Mouse (Mus musculus) heart, embryonic 10.5 days (tissue): Measurements from ENCODE around the gene Hoxb2. TPM values are rescaled to one million over a fixed set of nuclear protein-coding genes. Genes with fewer than 3 reads are reported as not detected.

ENCODE experiments used
- DNase-seq: peaks from one replicate; pipeline ENCODE4 v3.0.0-alpha.2; 2017; ENCODE audit warnings: low spot score
- H3K27ac ChIP-seq: fragments of 300-500 bp; sonication (generic); 2 replicates; pipeline ENCODE4 v1.5.1; 2016; ENCODE audit warnings: mild to moderate bottlenecking
- H3K27me3 ChIP-seq: fragments of 300-500 bp; sonication (generic); 2 replicates; pipeline ENCODE4 v1.6.1; 2016; ENCODE audit warnings: mild to moderate bottlenecking; ENCODE audit not compliant: poor library complexity, insufficient read depth, severe bottlenecking
- H3K36me3 ChIP-seq: fragments of 300-500 bp; sonication (generic); 2 replicates; pipeline ENCODE4 v1.6.1; 2016; ENCODE audit warnings: mild to moderate bottlenecking, moderate library complexity
- H3K4me1 ChIP-seq: fragments of 300-500 bp; sonication (generic); 2 replicates; pipeline ENCODE4 v1.6.1; 2016; ENCODE audit warnings: mild to moderate bottlenecking
- H3K4me3 ChIP-seq: fragments of 300-500 bp; sonication (generic); 2 replicates; pipeline ENCODE4 v1.5.1; 2016; ENCODE audit warnings: mild to moderate bottlenecking, moderate library complexity
- H3K9me3 ChIP-seq: fragments of 300-500 bp; sonication (generic); 2 replicates; pipeline ENCODE4 v1.6.1; 2016; ENCODE audit warnings: mild to moderate bottlenecking, moderate library complexity
- WGBS: fragments of 180-500 bp; shearing (Covaris S2); methylation state at CpG from one replicate; pipeline ENCODE4 v1.1.7; 2016; 5-methylcytosine and 5-hydroxymethylcytosine counted together
- microRNA counts: library from miRNA; unstranded; fragments of <30 nt; microRNA quantifications from one replicate; lab custom pipeline; 2017
- microRNA-seq: library from miRNA; unstranded; fragments of <30 nt; microRNA quantifications from one replicate; pipeline ENCODE4, GENCODE M21; 2017
- polyA plus RNA-seq: library from polyadenylated mRNA; unstranded; fragments of >200 nt; fragmentation: Nextera tagmentation; extraction: Ambion mirVana; gene quantifications from 2 replicates; pipeline ENCODE4 v1.2.1, GENCODE M21; 2016

Gene Hoxb2
- polyA plus RNA-seq, 1 experiment from 2014 or later, result 27.6 TPM

DNA sequence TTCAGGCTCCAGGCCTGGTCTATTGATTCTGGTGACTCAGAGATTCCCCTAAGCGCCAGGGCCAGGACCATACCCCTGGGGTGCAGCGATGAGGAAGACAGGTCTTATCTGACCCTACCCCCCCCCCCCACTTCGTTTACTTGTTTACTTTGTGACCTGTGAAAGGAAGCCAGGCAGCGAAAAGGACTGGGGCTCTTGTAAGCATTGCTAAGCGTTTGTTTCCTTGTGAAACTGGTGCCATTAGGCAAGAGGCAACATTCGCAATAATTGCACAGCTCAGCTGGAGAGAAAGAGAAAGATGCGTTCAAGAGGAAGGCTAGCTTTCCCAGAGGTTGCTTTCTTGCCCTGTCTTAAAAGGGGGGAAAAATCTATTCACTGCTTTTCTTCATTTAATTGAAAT is 18.8 kb downstream of the Hoxb2 start:
- peaks cover 99% of the 10 kb centered on the region for H3K27me3 ChIP-seq
- no peak overlapping the region for H3K27ac ChIP-seq
- peaks cover 34% of the 10 kb centered on the region for H3K4me1 ChIP-seq
- H3K9me3 ChIP-seq, result no peaks in the 10 kb centered on the region
- no peaks in the 10 kb centered on the region for H3K36me3 ChIP-seq
- 17% methylated on average over 7 of the region's 7 CpGs for WGBS
- DNase-seq, result no peak
- no peak overlapping the region for H3K4me3 ChIP-seq

DNA sequence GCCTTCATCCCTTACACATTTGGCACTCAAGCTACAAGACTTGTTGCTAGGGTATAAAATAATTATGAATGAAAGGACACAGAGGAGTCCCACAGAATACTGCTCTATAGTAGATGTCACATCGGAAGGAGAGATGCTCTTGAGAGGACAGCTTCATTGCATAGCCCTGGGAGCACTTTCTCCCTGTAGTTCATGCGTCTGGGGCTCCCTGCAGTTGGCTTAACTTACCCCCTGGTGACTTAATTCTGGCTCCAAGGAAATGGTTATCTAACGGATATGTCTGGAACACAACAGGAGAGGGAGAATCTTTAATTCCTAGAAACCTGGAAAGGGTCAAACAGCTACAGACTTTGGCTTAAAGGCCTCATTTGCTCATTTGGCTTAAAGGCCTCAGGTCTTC is 21.4 kb downstream of the Hoxb2 start:
- Histone ChIP-seq H3K27me3 (peaks cover 99% of the 10 kb centered on the region), H3K27ac (no peak overlapping the region), H3K9me3 (no peaks in the 10 kb centered on the region), H3K4me3 (no peak overlapping the region), H3K4me1 (peaks cover 20% of the 10 kb centered on the region), H3K36me3 (no peaks in the 10 kb centered on the region)
- 25% methylated on average over 3 of the region's 3 CpGs for WGBS
- no peak for DNase-seq

DNA sequence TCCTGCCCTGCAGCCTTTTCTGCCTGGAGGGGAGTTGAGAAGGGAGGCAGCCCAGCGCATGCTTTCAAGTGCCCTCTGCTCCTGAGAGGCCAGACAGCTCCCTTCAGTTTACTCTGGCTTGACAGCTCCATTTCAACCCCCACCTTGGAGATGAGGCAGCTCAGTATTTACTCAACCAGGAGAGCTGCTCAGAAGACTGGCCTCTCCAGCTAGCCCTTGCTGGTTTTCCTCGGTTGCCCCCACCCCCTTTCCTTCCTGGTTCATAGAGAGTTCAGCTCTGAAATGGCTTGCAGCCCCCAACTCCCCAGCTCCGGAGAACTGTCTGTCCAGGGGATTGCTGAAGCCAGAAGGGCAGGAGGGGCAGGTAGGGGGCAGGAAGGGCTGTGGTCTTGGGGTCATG is 22.2 kb downstream of the Hoxb2 start:
- Histone ChIP-seq H3K4me1 (peaks cover 17% of the 10 kb centered on the region), H3K9me3 (no peaks in the 10 kb centered on the region), H3K27ac (no peak overlapping the region), H3K36me3 (no peaks in the 10 kb centered on the region), H3K27me3 (peaks cover 97% of the 10 kb centered on the region), H3K4me3 (0 out of 2 replicates have a peak overlapping the region, but pooled peaks have one; percentile 13)
- no peak for DNase-seq
- 2% methylated on average over 3 of the region's 3 CpGs for WGBS

DNA sequence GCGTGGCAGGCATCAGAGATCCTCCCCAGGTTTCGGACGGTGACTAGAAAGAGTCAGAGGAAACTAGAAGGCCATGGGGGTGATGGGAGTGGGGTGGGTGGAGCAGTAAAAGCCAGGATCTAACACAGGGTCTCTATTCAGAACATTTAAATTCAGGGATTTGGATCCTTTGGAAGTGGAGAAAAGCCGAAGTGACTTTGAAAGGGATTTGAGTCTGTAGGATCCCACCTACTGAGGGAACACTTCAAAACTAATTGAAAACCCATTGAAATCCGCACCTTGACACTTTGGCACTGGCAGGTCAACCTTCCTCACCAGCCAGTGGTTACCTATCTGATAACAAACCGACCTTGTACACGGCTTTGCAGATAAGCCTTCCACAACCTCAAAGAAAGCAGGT is 24.5 kb downstream of the Hoxb2 start:
- Histone ChIP-seq H3K27ac (no peak overlapping the region), H3K4me1 (peaks cover 12% of the 10 kb centered on the region), H3K4me3 (no peak overlapping the region), H3K27me3 (peaks cover 96% of the 10 kb centered on the region), H3K9me3 (no peaks in the 10 kb centered on the region), H3K36me3 (no peaks in the 10 kb centered on the region)
- 17% methylated on average over 7 of the region's 7 CpGs for WGBS
- no peak for DNase-seq

- Histone ChIP-seq H3K4me1 (peaks cover 18% of the 10 kb centered on the region), H3K9me3 (no peaks in the 10 kb centered on the region), H3K4me3 (no peak overlapping the region), H3K36me3 (no peaks in the 10 kb centered on the region), H3K27ac (no peak overlapping the region), H3K27me3 (peaks cover 60% of the 10 kb centered on the region)
- DNase-seq, result no peak
- WGBS, result 74% methylated on average over 5 of the region's 5 CpGs
Measured at GRCm38 (mm10) chr11:96383381-96383780, 33.1 kb downstream of the Hoxb2 start.

- Histone ChIP-seq H3K27me3 (peaks cover 53% of the 10 kb centered on the region), H3K36me3 (no peaks in the 10 kb centered on the region), H3K9me3 (no peaks in the 10 kb centered on the region), H3K4me1 (peaks cover 6% of the 10 kb centered on the region), H3K27ac (no peak overlapping the region), H3K4me3 (no peak overlapping the region)
- DNase-seq, result no peak
- WGBS, result 80% methylated on average over 2 of the region's 2 CpGs
Measured at GRCm38 (mm10) chr11:96387635-96388034, 37.3 kb downstream of the Hoxb2 start.

- Histone ChIP-seq H3K36me3 (no peaks in the 10 kb centered on the region), H3K4me1 (peaks cover 46% of the 10 kb centered on the region), H3K9me3 (no peaks in the 10 kb centered on the region), H3K27me3 (peaks cover 83% of the 10 kb centered on the region), H3K4me3 (peak overlapping the region; percentile 25; the same call in 1 of the 2 replicates), H3K27ac (0 out of 2 replicates have a peak overlapping the region, but pooled peaks have one; percentile 43)
- peak; percentile 93 for DNase-seq
- WGBS, result 5% methylated on average over 15 of the region's 15 CpGs
Measured at GRCm38 (mm10) chr11:96396772-96397626, 46.7 kb downstream of the Hoxb2 start.

DNA sequence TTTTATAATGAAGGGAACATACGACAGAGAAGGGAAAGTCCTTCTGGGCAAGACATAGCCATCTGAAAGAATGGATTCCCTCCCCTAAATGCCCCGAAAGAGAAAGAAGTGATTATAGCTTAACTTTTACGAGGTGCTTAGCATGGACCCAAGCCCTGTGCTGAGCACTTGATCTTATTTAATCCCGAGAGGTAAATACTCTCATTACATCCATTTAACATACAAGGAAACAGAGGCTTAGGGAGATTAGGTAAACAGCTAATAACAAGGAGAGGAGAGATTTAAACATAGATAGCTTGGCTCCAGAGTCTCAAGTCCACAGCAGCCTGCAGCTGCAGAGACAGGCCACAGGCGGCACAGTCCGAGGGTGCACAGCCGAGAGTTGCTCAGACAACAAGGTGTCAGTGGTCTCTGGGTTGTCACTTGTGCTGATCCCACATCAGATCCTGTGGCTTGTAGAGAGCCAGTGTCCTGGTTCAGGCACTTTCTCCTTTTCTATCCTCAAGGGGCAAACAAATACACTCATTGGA is 47.5 kb downstream of the Hoxb2 start:
- H3K4me3 ChIP-seq, result no peak overlapping the region
- WGBS, result 19% methylated on average over 7 of the region's 7 CpGs
- H3K4me1 ChIP-seq, result peaks cover 46% of the 10 kb centered on the region
- H3K36me3 ChIP-seq, result no peaks in the 10 kb centered on the region
- no peak for DNase-seq
- H3K27ac ChIP-seq, result 0 out of 2 replicates have a peak overlapping the region, but pooled peaks have one; percentile 29
- H3K27me3 ChIP-seq, result peaks cover 88% of the 10 kb centered on the region
- no peaks in the 10 kb centered on the region for H3K9me3 ChIP-seq

GRCm38 (mm10) chr11:96399923-96400322 is 49.6 kb downstream of the Hoxb2 start:
- WGBS, result 1% methylated on average over 8 of the region's 8 CpGs
- H3K9me3 ChIP-seq, result no peaks in the 10 kb centered on the region
- H3K36me3 ChIP-seq, result no peaks in the 10 kb centered on the region
- H3K27ac ChIP-seq, result no peak overlapping the region; the same call in 1 of the 2 replicates
- peak; percentile 92 for DNase-seq
- peaks cover 59% of the 10 kb centered on the region for H3K4me1 ChIP-seq
- peaks cover 89% of the 10 kb centered on the region for H3K27me3 ChIP-seq
- 0 out of 2 replicates have a peak overlapping the region, but pooled peaks have one; percentile 8 for H3K4me3 ChIP-seq

MicroRNA genes within 50 kb of the gene (microRNA counts, 519-probe panel; counts per million panel counts)
- 5,279 counts per million, percentile 45 among the panel's probes with 10 or more counts for microRNA mmu-miR-10a (lab: Ali Mortazavi, UCI)

Small RNA genes lying within 50 kb of the gene (microRNA-seq; reads per million reads assigned to microRNA genes)
- gene Mir10a, result 1,347 reads per million, percentile 81 among the genes with 10 or more reads in this experiment

Other genes starting within 250 kb of the Hoxb2 start
- gene Calcoco2, start 238.6 kb upstream of the Hoxb2 start, polyA plus RNA-seq, result 0.13 TPM in 1 of 2 replicates, not detected in the other
- gene Ttll6, start 216.7 kb upstream of the Hoxb2 start, polyA plus RNA-seq, result not detected in 2 replicates
- not detected in 2 replicates for gene Hoxb13, start 156.2 kb upstream of the Hoxb2 start, polyA plus RNA-seq
- gene Hoxb9, start 79.1 kb upstream of the Hoxb2 start, polyA plus RNA-seq, result 0.75 TPM in 1 of 2 replicates, not detected in the other
- gene Hoxb8, start 68.6 kb upstream of the Hoxb2 start, polyA plus RNA-seq, result 0.30 TPM in 1 of 2 replicates, not detected in the other
- 0.11 and 1.3 TPM in 2 replicates for gene Hoxb7, start 63.9 kb upstream of the Hoxb2 start, polyA plus RNA-seq
- 0.42 and 2.2 TPM in 2 replicates for gene Hoxb6, start 58.0 kb upstream of the Hoxb2 start, polyA plus RNA-seq
- gene Hoxb5, start 47.2 kb upstream of the Hoxb2 start, polyA plus RNA-seq, result 1.0 and 5.2 TPM in 2 replicates
- 0.31 and 2.0 TPM in 2 replicates for gene Hoxb4, start 32.3 kb upstream of the Hoxb2 start, polyA plus RNA-seq
- gene Hoxb3, start 27.2 kb upstream of the Hoxb2 start, polyA plus RNA-seq, result 0.42 and 1.8 TPM in 2 replicates
- 0.20 and 3.3 TPM in 2 replicates for gene Hoxb1, start 15.2 kb downstream of the Hoxb2 start, polyA plus RNA-seq
- gene Skap1, start 114.1 kb downstream of the Hoxb2 start, polyA plus RNA-seq, result 0.30 and 0.69 TPM in 2 replicates